Mouse (Mus musculus): ENCODE measurements at regions not wholly inside any gene's neighbourhood (a gene's known extent, or its start where the extent isn't known, plus 50 kb on each side); places are given as distances from the start of the nearest gene placed in this dataset.

DNA sequence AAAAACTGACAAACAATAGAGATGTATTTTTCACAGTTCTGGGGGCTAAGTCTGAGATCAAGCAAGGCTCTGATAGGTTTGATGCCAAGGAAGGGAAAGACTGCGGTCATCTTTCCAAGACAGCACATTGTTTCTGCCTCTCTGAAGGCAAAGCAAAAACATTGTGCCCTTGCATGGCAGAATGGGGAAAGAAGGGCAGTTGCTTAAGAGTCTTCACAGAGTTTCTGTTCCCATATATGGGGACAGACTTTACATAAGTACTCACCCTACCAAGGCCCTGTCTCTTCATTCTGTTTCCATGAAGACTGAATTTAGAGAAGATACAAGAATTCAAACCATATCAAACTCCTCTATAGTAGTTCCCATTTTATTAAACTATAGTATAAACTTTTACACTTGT, 70.5 kb downstream of the P2ry1 start:
- TF ChIP-seq CTCF (conservative IDR thresholded peaks at IDR 0.05; ENCODE audit: insufficient read depth, insufficient read length, low read depth, low read length) = no peak
- TF ChIP-seq POLR2A (IDR thresholded peaks at IDR 0.05; ENCODE audit: low read depth, low read length) = no peak

All from kidney, adult 2 months (tissue).